Mouse (Mus musculus): ENCODE measurements around the gene Armh3.

The Armh3 gene

GRCm38 (mm10) chr19:45991171-45991570 lies 7.1 kb downstream of the Armh3 start:
- no peak for DNase-seq (ENCODE audit: low read depth, low spot score)

GRCm38 (mm10) chr19:45988238-45988637 lies 10.1 kb downstream of the Armh3 start:
- DNase-seq (ENCODE audit: low read depth, low spot score): no peak

GRCm38 (mm10) chr19:45984379-45984778 lies 13.9 kb downstream of the Armh3 start:
- DNase-seq (ENCODE audit: low read depth, low spot score): no peak

GRCm38 (mm10) chr19:45960770-45961169 lies 37.5 kb downstream of the Armh3 start:
- peak; percentile 34 for DNase-seq (ENCODE audit: low read depth, low spot score)

- no peak for DNase-seq (ENCODE audit: low read depth, low spot score)
Observed at GRCm38 (mm10) chr19:45956736-45957135, 41.6 kb downstream of the Armh3 start.

GRCm38 (mm10) chr19:45953286-45953685 lies 45.0 kb downstream of the Armh3 start:
- peak; percentile 53 for DNase-seq (ENCODE audit: low read depth, low spot score)

- no peak for DNase-seq (ENCODE audit: low read depth, low spot score)
Observed at GRCm38 (mm10) chr19:45949236-45949635, 49.1 kb downstream of the Armh3 start.

GRCm38 (mm10) chr19:45947764-45948163 lies 50.5 kb downstream of the Armh3 start:
- DNase-seq (ENCODE audit: low read depth, low spot score): no peak

- DNase-seq (ENCODE audit: low read depth, low spot score): no peak
Observed at GRCm38 (mm10) chr19:45947286-45947685, 51.0 kb downstream of the Armh3 start.

- no peak for DNase-seq (ENCODE audit: low read depth, low spot score)
Observed at GRCm38 (mm10) chr19:45946541-45946940, 51.7 kb downstream of the Armh3 start.

- no peak for DNase-seq (ENCODE audit: low read depth, low spot score)
Observed at GRCm38 (mm10) chr19:45945986-45946385, 52.3 kb downstream of the Armh3 start.

GRCm38 (mm10) chr19:45943758-45944157 lies 54.5 kb downstream of the Armh3 start:
- no peak for DNase-seq (ENCODE audit: low read depth, low spot score)

- DNase-seq (ENCODE audit: low read depth, low spot score): peak; percentile 15
Observed at GRCm38 (mm10) chr19:45938064-45938463, 60.2 kb downstream of the Armh3 start.

- peak; percentile 34 for DNase-seq (ENCODE audit: low read depth, low spot score)
Observed at GRCm38 (mm10) chr19:45937530-45937929, 60.8 kb downstream of the Armh3 start.

- DNase-seq (ENCODE audit: low read depth, low spot score): no peak
Observed at GRCm38 (mm10) chr19:45927236-45927635, 71.1 kb downstream of the Armh3 start.

- DNase-seq (ENCODE audit: low read depth, low spot score): no peak
Observed at GRCm38 (mm10) chr19:45926342-45926741, 71.9 kb downstream of the Armh3 start.

- no peak for DNase-seq (ENCODE audit: low read depth, low spot score)
Observed at GRCm38 (mm10) chr19:45920299-45921090, 77.8 kb downstream of the Armh3 start.

GRCm38 (mm10) chr19:45918406-45918805 lies 79.9 kb downstream of the Armh3 start:
- no peak for DNase-seq (ENCODE audit: low read depth, low spot score)

GRCm38 (mm10) chr19:45917856-45918255 lies 80.4 kb downstream of the Armh3 start:
- DNase-seq (ENCODE audit: low read depth, low spot score): no peak

- no peak for DNase-seq (ENCODE audit: low read depth, low spot score)
Observed at GRCm38 (mm10) chr19:45916461-45916860, 81.8 kb downstream of the Armh3 start.

GRCm38 (mm10) chr19:45916026-45916425 lies 82.3 kb downstream of the Armh3 start:
- DNase-seq (ENCODE audit: low read depth, low spot score): no peak

- no peak for DNase-seq (ENCODE audit: low read depth, low spot score)
Observed at GRCm38 (mm10) chr19:45913036-45913435, 85.3 kb downstream of the Armh3 start.

GRCm38 (mm10) chr19:45912376-45912775 lies 85.9 kb downstream of the Armh3 start:
- DNase-seq (ENCODE audit: low read depth, low spot score): no peak

All from mesoderm, embryonic 11.5 days (tissue).